Mouse (Mus musculus): ENCODE data around the gene Vmn2r109. TPM values are rescaled to one million over a fixed set of nuclear protein-coding genes. Genes with fewer than 3 reads are reported as not detected.
"Not testable (repeated sequence)": the region's sequence is repeated elsewhere in the genome, so short reads cannot be mapped to it uniquely, and the experiment has no call there.

Vmn2r109 gene
- not detected in 2 replicates for polyA plus RNA-seq (2012; rRNA removed)

GRCm38 (mm10) chr17:20564656-20565055 is at the start of gene Vmn2r109:
Vmn2r109 (minus strand) TSS chr17:20564756.
- no peak for TF ChIP-seq POLR2A (IDR thresholded peaks at IDR 0.05; ENCODE audit: borderline replicate concordance, extremely low read depth, insufficient read depth, insufficient read length, poor library complexity, severe bottlenecking)
- TF ChIP-seq CTCF (IDR thresholded peaks at IDR 0.05; ENCODE audit: borderline replicate concordance, extremely low read depth, insufficient read depth, insufficient read length) = no peak
- DNase-seq (ENCODE audit: low read depth) = no peak

- no peak for TF ChIP-seq CTCF (IDR thresholded peaks at IDR 0.05; ENCODE audit: borderline replicate concordance, extremely low read depth, insufficient read depth, insufficient read length)
- TF ChIP-seq POLR2A (IDR thresholded peaks at IDR 0.05; ENCODE audit: borderline replicate concordance, extremely low read depth, insufficient read depth, insufficient read length, poor library complexity, severe bottlenecking) = no peak
- no peak for DNase-seq (ENCODE audit: low read depth)
Observed at GRCm38 (mm10) chr17:20596323-20596722, 31.8 kb upstream of the Vmn2r109 start, which contains the start of gene Vmn2r110. Vmn2r110 (minus strand) TSS chr17:20596423.

GRCm38 (mm10) chr17:20508247-20508646 is 56.3 kb downstream of the Vmn2r109 start:
- DNase-seq (ENCODE audit: low read depth) = not testable (repeated sequence)

- TF ChIP-seq CTCF (IDR thresholded peaks at IDR 0.05; ENCODE audit: borderline replicate concordance, extremely low read depth, insufficient read depth, insufficient read length) = no peak
- no peak for TF ChIP-seq POLR2A (IDR thresholded peaks at IDR 0.05; ENCODE audit: borderline replicate concordance, extremely low read depth, insufficient read depth, insufficient read length, poor library complexity, severe bottlenecking)
- DNase-seq (ENCODE audit: low read depth) = no peak
Observed at GRCm38 (mm10) chr17:20497858-20498257, 66.7 kb downstream of the Vmn2r109 start, which contains the start of gene Vmn1r225. Vmn1r225 (plus strand) TSS chr17:20498158.

Other genes with a start within 250 kb of the Vmn2r109 start
- not detected in 2 replicates for gene Vmn2r107, start 219.5 kb downstream of the Vmn2r109 start, polyA plus RNA-seq (2012; rRNA removed)
- gene Vmn1r224, start 150.6 kb downstream of the Vmn2r109 start, polyA plus RNA-seq (2012; rRNA removed) = not detected in 2 replicates
- gene Vmn2r108, start 83.4 kb downstream of the Vmn2r109 start, polyA plus RNA-seq (2012; rRNA removed) = not detected in 2 replicates
- not detected in 2 replicates for gene Vmn1r225, start 66.6 kb downstream of the Vmn2r109 start, polyA plus RNA-seq (2012; rRNA removed)
- not detected in 2 replicates for gene Vmn2r110, start 31.7 kb upstream of the Vmn2r109 start, polyA plus RNA-seq (2012; rRNA removed)
- not detected in 2 replicates for gene Fpr-rs3, start 60.1 kb upstream of the Vmn2r109 start, polyA plus RNA-seq (2012; rRNA removed)
- gene Vmn1r226, start 118.1 kb upstream of the Vmn2r109 start, polyA plus RNA-seq (2012; rRNA removed) = not detected in 2 replicates
- not detected in 2 replicates for gene Vmn1r227, start 165.1 kb upstream of the Vmn2r109 start, polyA plus RNA-seq (2012; rRNA removed)
- not detected in 2 replicates for gene Vmn1r228, start 221.4 kb upstream of the Vmn2r109 start, polyA plus RNA-seq (2012; rRNA removed)
- not detected in 2 replicates for gene Vmn1r229, start 246.8 kb upstream of the Vmn2r109 start, polyA plus RNA-seq (2012; rRNA removed)